Mouse (Mus musculus): ENCODE data around the gene Ccdc127. TPM values are rescaled to one million over a fixed set of nuclear protein-coding genes. Genes with fewer than 3 reads are reported as not detected.

Ccdc127 gene
- 28.7 TPM for polyA plus RNA-seq (2017; shearing (Covaris generic))

GRCm38 (mm10) chr13:74349566-74350434 lies at the start of gene Ccdc127, which contains the start of gene Sdha:
Gene Ccdc127, plus strand, starts transcription at chr13:74350309.
Gene Sdha, minus strand, starts transcription at chr13:74350280.

GRCm38 (mm10) chr13:74317170-74317849 lies 32.8 kb upstream of the Ccdc127 start, which contains the start of gene Pdcd6:
Gene Pdcd6, minus strand, starts transcription at chr13:74317580.

GRCm38 (mm10) chr13:74363859-74364235 lies 13.7 kb downstream of the Ccdc127 start, which contains the start of gene Lrrc14b:
Gene Lrrc14b, minus strand, starts transcription at chr13:74364005.

GRCm38 (mm10) chr13:74390371-74390990 lies 40.4 kb downstream of the Ccdc127 start, which contains the start of gene Zfp72:
Gene Zfp72, minus strand, starts transcription at chr13:74390836.

GRCm38 (mm10) chr13:74399298-74399839 lies 49.3 kb downstream of the Ccdc127 start, which contains the start of gene Ftl1-ps1:
Gene Ftl1-ps1, plus strand, starts transcription at chr13:74399694.

Other genes starting within 250 kb of the Ccdc127 start
- gene Slc9a3, start 228.9 kb upstream of the Ccdc127 start, polyA plus RNA-seq (2017; shearing (Covaris generic)), result not detected
- gene Exoc3, start 141.6 kb upstream of the Ccdc127 start, polyA plus RNA-seq (2017; shearing (Covaris generic)), result 63.0 TPM
- gene Ahrr, start 58.0 kb upstream of the Ccdc127 start, polyA plus RNA-seq (2017; shearing (Covaris generic)), result 0.49 TPM
- 157 TPM for gene Pdcd6, start 32.7 kb upstream of the Ccdc127 start, polyA plus RNA-seq (2017; shearing (Covaris generic))
- gene Sdha, start within 50 bp of the Ccdc127 start, polyA plus RNA-seq (2017; shearing (Covaris generic)), result 248 TPM
- not detected for gene Lrrc14b, start 13.7 kb downstream of the Ccdc127 start, polyA plus RNA-seq (2017; shearing (Covaris generic))
- gene Zfp72, start 40.5 kb downstream of the Ccdc127 start, polyA plus RNA-seq (2017; shearing (Covaris generic)), result 0.41 TPM
- 53.4 TPM for gene Ftl1-ps1, start 49.4 kb downstream of the Ccdc127 start, polyA plus RNA-seq (2017; shearing (Covaris generic))
- 5.0 TPM for gene Zfp825, start 143.7 kb downstream of the Ccdc127 start, polyA plus RNA-seq (2017; shearing (Covaris generic))